Mouse (Mus musculus): Measurements from ENCODE around the gene Itgb3bp. TPM values are rescaled to one million over a fixed set of nuclear protein-coding genes. Genes with fewer than 3 reads are reported as not detected.

Gene Itgb3bp
- polyA plus RNA-seq, 1 experiment from 2014 or later: 36.2 TPM

DNA sequence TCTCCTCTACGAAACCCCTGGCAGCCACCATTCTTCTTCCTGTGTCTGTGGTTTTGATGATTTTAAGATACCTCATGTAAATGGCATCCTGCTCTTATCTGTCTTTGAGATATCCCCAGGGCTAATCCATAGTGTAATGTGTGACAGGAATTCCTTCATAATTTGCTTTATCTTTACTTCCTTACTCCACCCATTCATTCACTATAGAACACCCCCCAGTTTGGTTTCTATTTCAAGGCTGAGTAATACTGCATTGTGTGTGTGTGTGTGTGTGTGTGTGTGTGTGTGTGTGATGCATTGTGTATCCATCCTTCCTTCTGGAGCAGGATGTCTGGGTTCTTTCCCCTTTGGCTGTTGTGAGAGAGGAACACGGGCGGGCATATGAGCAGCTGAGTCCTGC, 29.7 kb upstream of the Itgb3bp start:
- H3K27me3 ChIP-seq (replicated peaks; ENCODE audit: control insufficient read depth, insufficient read depth, low read length): no peaks in the 10 kb centered on the region
- no peak overlapping the region for H3K9ac ChIP-seq (ENCODE audit: low read length)
- H3K4me3 ChIP-seq (ENCODE audit: low read depth, low read length): no peak overlapping the region
- ATAC-seq (replicated peaks; ENCODE audit: low FRiP score, low TSS enrichment, low read depth): no peak
- no peak overlapping the region for H3K4me2 ChIP-seq (ENCODE audit: low read length)
- H3K9me3 ChIP-seq (ENCODE audit: control insufficient read depth, low read length): no peaks in the 10 kb centered on the region
- H3K4me1 ChIP-seq (replicated peaks; ENCODE audit: control insufficient read depth, insufficient read depth, low read length): no peaks in the 10 kb centered on the region; the same call in none of the 2 replicates
- H3K36me3 ChIP-seq (ENCODE audit: control insufficient read depth, insufficient read depth, low read length): peaks cover 8% of the 10 kb centered on the region; the same call in 1 of the 2 replicates
- no peak overlapping the region for H3K27ac ChIP-seq (ENCODE audit: low read depth)
- no peak for DNase-seq (ENCODE audit: low spot score)
- WGBS: 57% methylated on average over 3 of the region's 3 CpGs

DNA sequence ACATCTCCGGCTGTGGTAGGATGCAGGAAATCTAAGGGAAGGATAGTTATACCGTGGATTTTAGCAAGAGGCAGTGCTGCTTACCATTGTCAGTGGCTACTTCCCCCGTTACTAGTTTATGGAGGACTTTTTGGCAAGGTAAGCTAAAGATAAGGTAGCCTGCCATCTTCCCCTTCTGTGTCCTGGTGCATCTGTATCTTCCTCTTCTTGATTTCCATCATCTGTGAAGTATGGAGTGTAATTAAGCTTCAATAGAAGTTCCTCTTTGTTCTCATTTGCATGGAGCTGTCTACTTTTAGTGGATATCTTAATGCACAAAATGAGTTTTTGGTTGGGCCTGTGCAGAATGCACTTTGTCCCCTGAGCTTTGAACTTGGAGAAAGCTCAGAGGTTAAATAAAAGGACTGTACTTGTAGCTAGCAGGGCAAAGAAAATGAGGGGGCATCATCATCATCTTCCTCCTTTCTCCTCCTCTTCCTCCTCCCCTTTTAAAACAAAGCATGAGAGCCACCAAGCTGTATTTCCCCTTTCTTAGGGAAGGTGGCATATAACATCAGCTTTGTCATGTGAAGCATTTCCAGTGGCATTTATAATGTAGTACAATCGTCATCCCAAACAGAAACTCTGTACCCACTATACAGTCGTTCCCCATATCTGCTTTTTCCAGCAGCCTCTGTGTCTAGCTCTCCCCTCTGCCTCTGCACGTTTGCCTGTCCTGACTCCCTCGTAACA, 28.6 kb upstream of the Itgb3bp start:
- Histone ChIP-seq H3K4me3 (ENCODE audit: low read depth, low read length) (no peak overlapping the region), H3K9me3 (ENCODE audit: control insufficient read depth, low read length) (no peaks in the 10 kb centered on the region), H3K9ac (ENCODE audit: low read length) (no peak overlapping the region), H3K36me3 (ENCODE audit: control insufficient read depth, insufficient read depth, low read length) (no peaks in the 10 kb centered on the region), H3K4me2 (ENCODE audit: low read length) (no peak overlapping the region), H3K4me1 (replicated peaks; ENCODE audit: control insufficient read depth, insufficient read depth, low read length) (no peaks in the 10 kb centered on the region; the same call in none of the 2 replicates), H3K27ac (ENCODE audit: low read depth) (no peak overlapping the region), H3K27me3 (replicated peaks; ENCODE audit: control insufficient read depth, insufficient read depth, low read length) (no peaks in the 10 kb centered on the region)
- 73% methylated on average over 7 of the region's 7 CpGs for WGBS
- ATAC-seq (replicated peaks; ENCODE audit: low FRiP score, low TSS enrichment, low read depth) (no peak), DNase-seq (ENCODE audit: low spot score) (no peak)

DNA sequence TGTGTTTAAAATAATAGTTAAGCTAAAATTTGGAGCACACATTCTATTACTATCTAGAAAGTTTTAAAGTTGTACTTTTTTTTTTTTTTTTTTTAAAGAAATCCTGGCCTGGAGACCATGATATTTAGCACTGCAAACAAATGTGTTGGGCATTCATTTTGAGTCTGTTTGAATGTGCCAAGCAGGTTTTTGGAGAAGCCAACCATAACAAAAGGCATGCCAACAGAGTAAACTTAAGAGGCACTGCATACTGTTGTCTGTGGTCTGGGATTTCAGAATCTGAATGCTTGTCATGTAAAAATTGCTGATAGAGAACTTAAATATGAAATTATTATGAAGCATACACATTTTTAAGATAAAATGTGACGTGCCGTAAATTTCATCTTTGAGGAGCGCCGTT, 27.6 kb upstream of the Itgb3bp start:
- H3K27me3 ChIP-seq (replicated peaks; ENCODE audit: control insufficient read depth, insufficient read depth, low read length): no peaks in the 10 kb centered on the region
- 81% methylated on average over 4 of the region's 4 CpGs for WGBS

DNA sequence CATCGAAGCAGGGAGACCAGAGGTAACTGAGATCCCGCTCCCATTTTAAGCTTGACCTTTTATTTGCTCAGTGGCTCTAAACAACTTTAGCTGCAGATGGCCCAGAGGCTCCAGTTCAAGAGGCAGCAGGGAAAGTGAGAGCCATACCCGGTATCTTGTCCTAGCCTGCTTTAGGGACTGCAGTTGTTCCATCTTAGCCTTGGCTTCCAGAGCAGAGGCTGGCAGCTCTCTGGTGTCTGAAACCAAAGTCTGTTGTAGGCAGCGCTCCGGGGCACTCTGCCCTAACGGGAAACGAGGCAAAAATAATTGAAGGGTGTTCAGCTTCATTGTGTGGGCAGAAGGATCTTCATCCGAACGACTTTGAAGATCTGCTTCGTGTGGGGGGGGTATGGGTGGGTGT, 25.8 kb upstream of the Itgb3bp start:
- H3K4me1 ChIP-seq (replicated peaks; ENCODE audit: control insufficient read depth, insufficient read depth, low read length): no peaks in the 10 kb centered on the region; the same call in 1 of the 2 replicates
- DNase-seq (ENCODE audit: low spot score) (no peak), ATAC-seq (replicated peaks; ENCODE audit: low FRiP score, low TSS enrichment, low read depth) (no peak)
- H3K9ac ChIP-seq (ENCODE audit: low read length): no peak overlapping the region
- no peaks in the 10 kb centered on the region for H3K36me3 ChIP-seq (ENCODE audit: control insufficient read depth, insufficient read depth, low read length)
- no peak overlapping the region for H3K4me3 ChIP-seq (ENCODE audit: low read depth, low read length)
- H3K9me3 ChIP-seq (ENCODE audit: control insufficient read depth, low read length): no peaks in the 10 kb centered on the region
- H3K27me3 ChIP-seq (replicated peaks; ENCODE audit: control insufficient read depth, insufficient read depth, low read length): no peaks in the 10 kb centered on the region
- H3K4me2 ChIP-seq (ENCODE audit: low read length): no peak overlapping the region
- H3K27ac ChIP-seq (ENCODE audit: low read depth): no peak overlapping the region
- 89% methylated on average over 10 of the region's 10 CpGs for WGBS

More for the DNA sequence above, 27.6 kb upstream of the Itgb3bp start:
- ATAC-seq (replicated peaks; ENCODE audit: low FRiP score, low TSS enrichment, low read depth): no peak
- no peak overlapping the region for H3K4me3 ChIP-seq (ENCODE audit: low read depth, low read length)
- no peaks in the 10 kb centered on the region for H3K36me3 ChIP-seq (ENCODE audit: control insufficient read depth, insufficient read depth, low read length)
- no peak overlapping the region for H3K27ac ChIP-seq (ENCODE audit: low read depth)
- DNase-seq (ENCODE audit: low spot score): no peak
- no peak overlapping the region for H3K9ac ChIP-seq (ENCODE audit: low read length)
- no peaks in the 10 kb centered on the region; the same call in 1 of the 2 replicates for H3K4me1 ChIP-seq (replicated peaks; ENCODE audit: control insufficient read depth, insufficient read depth, low read length)
- H3K9me3 ChIP-seq (ENCODE audit: control insufficient read depth, low read length): no peaks in the 10 kb centered on the region
- no peak overlapping the region for H3K4me2 ChIP-seq (ENCODE audit: low read length)

GRCm38 (mm10) chr4:99953904-99954303, 24.3 kb upstream of the Itgb3bp start:
- WGBS: 86% methylated on average over 2 of the region's 2 CpGs
- Histone ChIP-seq H3K9me3 (ENCODE audit: control insufficient read depth, low read length) (no peaks in the 10 kb centered on the region), H3K27me3 (replicated peaks; ENCODE audit: control insufficient read depth, insufficient read depth, low read length) (no peaks in the 10 kb centered on the region), H3K9ac (ENCODE audit: low read length) (no peak overlapping the region), H3K4me2 (ENCODE audit: low read length) (no peak overlapping the region), H3K27ac (ENCODE audit: low read depth) (no peak overlapping the region), H3K36me3 (ENCODE audit: control insufficient read depth, insufficient read depth, low read length) (no peaks in the 10 kb centered on the region), H3K4me1 (replicated peaks; ENCODE audit: control insufficient read depth, insufficient read depth, low read length) (no peaks in the 10 kb centered on the region; the same call in 1 of the 2 replicates), H3K4me3 (ENCODE audit: low read depth, low read length) (no peak overlapping the region)
- no peak for DNase-seq (ENCODE audit: low spot score)
- no peak for ATAC-seq (replicated peaks; ENCODE audit: low FRiP score, low TSS enrichment, low read depth)

DNA sequence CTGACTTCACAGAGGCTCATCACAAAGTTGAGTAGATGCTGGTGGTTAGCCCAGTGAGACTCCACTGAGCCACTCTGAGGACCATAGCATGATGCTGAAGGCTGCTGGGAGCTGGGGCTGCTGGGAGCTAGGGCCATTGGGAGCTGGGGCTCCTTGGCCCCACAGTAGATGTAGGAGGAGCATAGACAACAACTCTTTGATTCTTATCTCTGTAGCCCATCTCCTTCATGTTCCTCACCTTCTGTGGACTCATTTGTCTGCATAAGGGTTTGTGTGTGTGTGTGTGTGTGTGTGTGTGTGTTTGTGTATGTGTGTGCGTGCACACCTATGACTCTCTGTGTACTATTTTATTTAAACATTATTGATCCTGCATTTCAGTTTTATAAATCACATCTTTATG, 18.3 kb upstream of the Itgb3bp start:
- ATAC-seq (replicated peaks; ENCODE audit: low FRiP score, low TSS enrichment, low read depth): no peak
- H3K27ac ChIP-seq (ENCODE audit: low read depth): no peak overlapping the region
- no peaks in the 10 kb centered on the region for H3K4me1 ChIP-seq (replicated peaks; ENCODE audit: control insufficient read depth, insufficient read depth, low read length)
- DNase-seq (ENCODE audit: low spot score): no peak
- no peak overlapping the region for H3K4me2 ChIP-seq (ENCODE audit: low read length)
- H3K9me3 ChIP-seq (ENCODE audit: control insufficient read depth, low read length): no peaks in the 10 kb centered on the region
- H3K4me3 ChIP-seq (ENCODE audit: low read depth, low read length): no peak overlapping the region
- 82% methylated on average over 1 of the region's 1 CpGs for WGBS
- H3K36me3 ChIP-seq (ENCODE audit: control insufficient read depth, insufficient read depth, low read length): no peaks in the 10 kb centered on the region
- no peaks in the 10 kb centered on the region for H3K27me3 ChIP-seq (replicated peaks; ENCODE audit: control insufficient read depth, insufficient read depth, low read length)
- H3K9ac ChIP-seq (ENCODE audit: low read length): no peak overlapping the region

DNA sequence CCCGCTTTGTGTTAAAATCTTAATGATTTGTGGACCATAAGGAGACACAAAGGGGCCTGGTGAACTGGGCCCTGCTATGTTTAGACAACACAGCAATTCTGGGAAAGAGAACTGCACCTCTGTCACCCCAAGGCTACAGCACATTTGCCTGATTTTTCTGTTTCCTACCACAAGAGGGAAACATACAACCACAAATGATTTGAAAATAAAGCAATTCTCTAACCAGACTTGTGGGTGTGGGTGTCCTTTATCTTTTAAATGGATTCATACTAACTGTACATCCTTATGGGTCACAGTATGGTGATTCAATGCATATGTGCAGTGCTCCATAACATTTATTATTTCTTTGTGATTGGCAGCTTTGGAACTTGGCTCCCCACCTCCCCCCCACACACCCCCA, 17.6 kb upstream of the Itgb3bp start:
- Histone ChIP-seq H3K9me3 (ENCODE audit: control insufficient read depth, low read length) (no peaks in the 10 kb centered on the region), H3K36me3 (ENCODE audit: control insufficient read depth, insufficient read depth, low read length) (no peaks in the 10 kb centered on the region), H3K4me2 (ENCODE audit: low read length) (no peak overlapping the region), H3K4me3 (ENCODE audit: low read depth, low read length) (no peak overlapping the region), H3K27me3 (replicated peaks; ENCODE audit: control insufficient read depth, insufficient read depth, low read length) (no peaks in the 10 kb centered on the region), H3K9ac (ENCODE audit: low read length) (no peak overlapping the region), H3K27ac (ENCODE audit: low read depth) (no peak overlapping the region), H3K4me1 (replicated peaks; ENCODE audit: control insufficient read depth, insufficient read depth, low read length) (no peaks in the 10 kb centered on the region; the same call in 1 of the 2 replicates)
- peak; percentile 55 for DNase-seq (ENCODE audit: low spot score)
- WGBS: 50% methylated on average over 1 of the region's 1 CpGs
- no peak for ATAC-seq (replicated peaks; ENCODE audit: low FRiP score, low TSS enrichment, low read depth)

DNA sequence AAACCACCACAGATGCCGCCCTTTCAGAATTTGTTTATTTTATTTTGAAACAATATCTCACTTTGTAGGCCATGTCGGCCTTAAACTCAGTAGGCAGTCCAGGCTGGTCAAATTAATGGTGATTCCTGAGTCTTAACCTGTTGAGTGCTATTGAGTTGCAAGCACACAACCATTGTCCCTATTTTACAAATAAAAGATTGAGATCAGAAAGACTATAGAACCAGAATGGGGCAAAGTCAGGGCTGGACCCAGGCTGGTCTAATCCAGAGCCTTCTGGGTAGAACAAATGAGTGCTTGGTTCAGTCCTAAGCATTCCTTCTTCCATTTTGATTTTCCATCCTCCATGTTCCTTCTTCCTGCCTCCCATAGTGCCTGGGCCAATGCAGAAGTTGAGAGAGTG, 16.9 kb upstream of the Itgb3bp start:
- Histone ChIP-seq H3K27me3 (replicated peaks; ENCODE audit: control insufficient read depth, insufficient read depth, low read length) (no peaks in the 10 kb centered on the region), H3K9ac (ENCODE audit: low read length) (no peak overlapping the region), H3K4me3 (ENCODE audit: low read depth, low read length) (no peak overlapping the region), H3K9me3 (ENCODE audit: control insufficient read depth, low read length) (no peaks in the 10 kb centered on the region), H3K4me2 (ENCODE audit: low read length) (no peak overlapping the region), H3K27ac (ENCODE audit: low read depth) (no peak overlapping the region), H3K4me1 (replicated peaks; ENCODE audit: control insufficient read depth, insufficient read depth, low read length) (no peaks in the 10 kb centered on the region; the same call in 1 of the 2 replicates), H3K36me3 (ENCODE audit: control insufficient read depth, insufficient read depth, low read length) (no peaks in the 10 kb centered on the region)
- no peak for ATAC-seq (replicated peaks; ENCODE audit: low FRiP score, low TSS enrichment, low read depth)
- DNase-seq (ENCODE audit: low spot score): no peak
- 80% methylated on average over 2 of the region's 2 CpGs for WGBS

DNA sequence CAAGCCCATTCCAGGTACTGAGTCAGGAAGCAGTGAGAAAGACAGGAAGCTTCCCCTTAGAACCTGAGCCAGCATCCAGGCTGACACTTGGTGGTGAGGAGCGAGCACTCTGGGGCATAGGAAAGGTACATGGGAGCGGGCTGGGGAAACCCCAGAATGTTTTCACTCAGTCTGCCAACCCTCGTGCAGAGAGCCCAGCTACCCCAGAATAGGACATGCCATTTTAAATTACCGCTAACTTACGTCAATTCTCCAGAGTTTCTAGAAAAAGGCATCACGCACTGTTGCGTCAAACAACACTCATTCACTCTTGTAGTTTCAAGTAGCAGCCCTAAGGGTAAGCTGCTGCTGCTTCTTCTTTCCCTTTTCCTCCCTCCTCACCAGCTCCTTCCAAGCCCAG, 15.4 kb upstream of the Itgb3bp start:
- H3K27ac ChIP-seq (ENCODE audit: low read depth): no peak overlapping the region
- H3K36me3 ChIP-seq (ENCODE audit: control insufficient read depth, insufficient read depth, low read length): no peaks in the 10 kb centered on the region
- DNase-seq (ENCODE audit: low spot score) (no peak), ATAC-seq (replicated peaks; ENCODE audit: low FRiP score, low TSS enrichment, low read depth) (no peak)
- no peak overlapping the region for H3K9ac ChIP-seq (ENCODE audit: low read length)
- no peaks in the 10 kb centered on the region for H3K27me3 ChIP-seq (replicated peaks; ENCODE audit: control insufficient read depth, insufficient read depth, low read length)
- H3K4me2 ChIP-seq (ENCODE audit: low read length): no peak overlapping the region
- H3K4me3 ChIP-seq (ENCODE audit: low read depth, low read length): no peak overlapping the region
- H3K9me3 ChIP-seq (ENCODE audit: control insufficient read depth, low read length): no peaks in the 10 kb centered on the region
- H3K4me1 ChIP-seq (replicated peaks; ENCODE audit: control insufficient read depth, insufficient read depth, low read length): no peaks in the 10 kb centered on the region; the same call in none of the 2 replicates
- 94% methylated on average over 7 of the region's 7 CpGs for WGBS

Data from intestine, embryonic 14.5 days (tissue).